Mouse (Mus musculus): ENCODE data around the gene Arl4d. TPM values are rescaled to one million over a fixed set of nuclear protein-coding genes. Genes with fewer than 3 reads are reported as not detected.

Arl4d gene
- 7.3 TPM for polyA plus RNA-seq (2014; fragmentation: Illumina TruSeq; extraction: RNeasy Lipid Tissue Mini Kit (QIAGEN cat#74804); ENCODE audit: low read depth, low replicate concordance)

GRCm38 (mm10) chr11:101664825-101665635, at the start of gene Arl4d:
Arl4d (plus strand) TSS chr11:101665541.

GRCm38 (mm10) chr11:101626995-101627856, 38.1 kb upstream of the Arl4d start, which contains the start of gene Rdm1:
Rdm1 (plus strand) TSS chr11:101627195.

Other genes with a start within 250 kb of the Arl4d start
- 10.7 TPM for gene Aarsd1, start 247.9 kb upstream of the Arl4d start, polyA plus RNA-seq (2014; fragmentation: Illumina TruSeq; extraction: RNeasy Lipid Tissue Mini Kit (QIAGEN cat#74804); ENCODE audit: low read depth, low replicate concordance)
- gene Gm27029, start 240.7 kb upstream of the Arl4d start, polyA plus RNA-seq (2014; fragmentation: Illumina TruSeq; extraction: RNeasy Lipid Tissue Mini Kit (QIAGEN cat#74804); ENCODE audit: low read depth, low replicate concordance) = 0.81 TPM
- 3.9 TPM for gene Rundc1, start 240.5 kb upstream of the Arl4d start, polyA plus RNA-seq (2014; fragmentation: Illumina TruSeq; extraction: RNeasy Lipid Tissue Mini Kit (QIAGEN cat#74804); ENCODE audit: low read depth, low replicate concordance)
- 2.0 TPM for gene Ptges3l, start 240.2 kb upstream of the Arl4d start, polyA plus RNA-seq (2014; fragmentation: Illumina TruSeq; extraction: RNeasy Lipid Tissue Mini Kit (QIAGEN cat#74804); ENCODE audit: low read depth, low replicate concordance)
- gene Rpl27, start 223.2 kb upstream of the Arl4d start, polyA plus RNA-seq (2014; fragmentation: Illumina TruSeq; extraction: RNeasy Lipid Tissue Mini Kit (QIAGEN cat#74804); ENCODE audit: low read depth, low replicate concordance) = 36.8 TPM
- gene Ifi35, start 217.1 kb upstream of the Arl4d start, polyA plus RNA-seq (2014; fragmentation: Illumina TruSeq; extraction: RNeasy Lipid Tissue Mini Kit (QIAGEN cat#74804); ENCODE audit: low read depth, low replicate concordance) = 0.93 TPM
- gene Rnd2, start 200.5 kb upstream of the Arl4d start, polyA plus RNA-seq (2014; fragmentation: Illumina TruSeq; extraction: RNeasy Lipid Tissue Mini Kit (QIAGEN cat#74804); ENCODE audit: low read depth, low replicate concordance) = 4.5 TPM
- 1.5 TPM for gene Vat1, start 199.3 kb upstream of the Arl4d start, polyA plus RNA-seq (2014; fragmentation: Illumina TruSeq; extraction: RNeasy Lipid Tissue Mini Kit (QIAGEN cat#74804); ENCODE audit: low read depth, low replicate concordance)
- gene Brca1, start 113.6 kb upstream of the Arl4d start, polyA plus RNA-seq (2014; fragmentation: Illumina TruSeq; extraction: RNeasy Lipid Tissue Mini Kit (QIAGEN cat#74804); ENCODE audit: low read depth, low replicate concordance) = 0.32 TPM
- gene Nbr1, start 113.4 kb upstream of the Arl4d start, polyA plus RNA-seq (2014; fragmentation: Illumina TruSeq; extraction: RNeasy Lipid Tissue Mini Kit (QIAGEN cat#74804); ENCODE audit: low read depth, low replicate concordance) = 182 TPM
- 36.1 TPM for gene Tmem106a, start 83.3 kb upstream of the Arl4d start, polyA plus RNA-seq (2014; fragmentation: Illumina TruSeq; extraction: RNeasy Lipid Tissue Mini Kit (QIAGEN cat#74804); ENCODE audit: low read depth, low replicate concordance)
- gene Gm11634, start 66.3 kb upstream of the Arl4d start, polyA plus RNA-seq (2014; fragmentation: Illumina TruSeq; extraction: RNeasy Lipid Tissue Mini Kit (QIAGEN cat#74804); ENCODE audit: low read depth, low replicate concordance) = not detected
- gene Rdm1, start 38.3 kb upstream of the Arl4d start, polyA plus RNA-seq (2014; fragmentation: Illumina TruSeq; extraction: RNeasy Lipid Tissue Mini Kit (QIAGEN cat#74804); ENCODE audit: low read depth, low replicate concordance) = not detected
- 12.8 TPM for gene Dhx8, start 67.4 kb downstream of the Arl4d start, polyA plus RNA-seq (2014; fragmentation: Illumina TruSeq; extraction: RNeasy Lipid Tissue Mini Kit (QIAGEN cat#74804); ENCODE audit: low read depth, low replicate concordance)
- gene Etv4, start 119.8 kb downstream of the Arl4d start, polyA plus RNA-seq (2014; fragmentation: Illumina TruSeq; extraction: RNeasy Lipid Tissue Mini Kit (QIAGEN cat#74804); ENCODE audit: low read depth, low replicate concordance) = not detected
- gene Meox1, start 228.8 kb downstream of the Arl4d start, polyA plus RNA-seq (2014; fragmentation: Illumina TruSeq; extraction: RNeasy Lipid Tissue Mini Kit (QIAGEN cat#74804); ENCODE audit: low read depth, low replicate concordance) = 2.7 TPM

Measured in kidney, adult 10 weeks (tissue).